Mouse (Mus musculus): ENCODE data around the gene Pcgf3.

DNA sequence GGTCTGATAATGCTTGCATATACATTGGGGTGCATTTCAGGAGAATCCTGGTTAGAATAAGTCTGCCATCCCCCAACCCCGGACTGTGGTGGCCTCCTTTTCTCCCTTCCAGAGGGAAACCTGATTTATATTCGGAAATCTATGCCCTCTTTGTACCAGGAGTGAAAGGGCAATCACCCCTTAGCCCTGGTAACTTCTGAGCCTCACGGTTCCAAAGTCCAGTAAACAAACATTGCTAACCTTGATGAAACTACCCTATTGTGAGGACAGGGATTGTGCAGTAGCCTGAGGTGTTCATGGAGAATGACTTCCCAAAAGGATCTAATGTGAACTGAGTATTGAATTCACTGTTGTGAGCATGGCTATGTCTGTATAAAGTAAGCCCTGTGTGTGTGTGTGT, 6.9 kb upstream of the Pcgf3 start:
- no peak for TF ChIP-seq CTCF (IDR thresholded peaks at IDR 0.05; ENCODE audit: extremely low read depth, insufficient read depth, insufficient read length, insufficient replicate concordance)
- TF ChIP-seq POLR2A (IDR thresholded peaks at IDR 0.05; ENCODE audit: low read depth, low read length) = no peak
